ENCODE assay signal across 1 mouse cellular context in genomic region chr3:89315195-89315929, GRCm38 (mm10).
A peak's percentile ranks its signal among the peaks of the same experiment; 100 is the strongest.
TF ChIP-seq lines count a peak whose summit lies in the region.

No protein-coding gene starts in this region.

TF ChIP-seq in MEL, 35 proteins besides CTCF, POLR2A, EP300 and RAD21:
- TF ChIP-seq KAT2A (conservative IDR thresholded peaks at IDR 0.05; ENCODE audit: low read depth, low read length) (no peak), ZKSCAN1 (IDR thresholded peaks at IDR 0.05; ENCODE audit: low read depth, low read length) (no peak), ETS1 (IDR thresholded peaks at IDR 0.05; ENCODE audit: low read depth, low read length) (no peak), GATA1 (IDR thresholded peaks at IDR 0.05; ENCODE audit: low read depth, low read length) (no peak), ELF1 (IDR thresholded peaks at IDR 0.05; ENCODE audit: low read depth, low read length) (no peak), MAZ (IDR thresholded peaks at IDR 0.05; ENCODE audit: low read depth, low read length) (peak; percentile 65; the same call in 1 of the 2 replicates), HCFC1 (IDR thresholded peaks at IDR 0.05; ENCODE audit: low read depth, low read length) (0 out of 2 replicates have a peak, but pooled peaks have one; percentile 26), BHLHE40 (IDR thresholded peaks at IDR 0.05; ENCODE audit: borderline replicate concordance, low read depth, low read length) (0 out of 2 replicates have a peak, but pooled peaks have one; percentile 23), NELFE (IDR thresholded peaks at IDR 0.05; ENCODE audit: low read depth, low read length) (no peak), POLR2AphosphoS5 (IDR thresholded peaks at IDR 0.05; ENCODE audit: borderline replicate concordance, low read depth, low read length) (no peak), ZC3H11A (IDR thresholded peaks at IDR 0.05; ENCODE audit: low read depth, low read length) (peak; percentile 36), E2F4 (IDR thresholded peaks at IDR 0.05; ENCODE audit: borderline replicate concordance, low read depth, low read length) (no peak), MAX (IDR thresholded peaks at IDR 0.05; ENCODE audit: low read length) (no peak), SMC3 (IDR thresholded peaks at IDR 0.05; ENCODE audit: low read depth, low read length) (peak; percentile 68), UBTF (IDR thresholded peaks at IDR 0.05; ENCODE audit: borderline replicate concordance, insufficient read depth, low read depth, low read length) (no peak), MYC (IDR thresholded peaks at IDR 0.05; ENCODE audit: low read depth, low read length) (no peak), RCOR1 (IDR thresholded peaks at IDR 0.05; ENCODE audit: low read depth, low read length) (no peak), NRF1 (IDR thresholded peaks at IDR 0.05; ENCODE audit: insufficient read depth, low read depth, low read length, poor library complexity, severe bottlenecking) (0 out of 2 replicates have a peak, but pooled peaks have one; percentile 11), ZMIZ1 (IDR thresholded peaks at IDR 0.05; ENCODE audit: low read depth, low read length) (no peak), POLR2AphosphoS2 (IDR thresholded peaks at IDR 0.05; ENCODE audit: low read length) (no peak)
